Mouse (Mus musculus) hindbrain, embryonic 11.5 days (tissue): ENCODE results near the gene Zfp983. TPM values are rescaled to one million over a fixed set of nuclear protein-coding genes. Genes with fewer than 3 reads are reported as not detected.

Experiments
- polyA plus RNA-seq: library from polyadenylated mRNA; unstranded; fragments of >200 nt; fragmentation: Nextera tagmentation; extraction: Ambion mirVana; gene quantifications from 2 replicates; pipeline ENCODE4 v1.2.1, GENCODE M21; 2014

Gene Zfp983
- polyA plus RNA-seq, 1 experiment from 2014 or later = 9.9 TPM

Other genes with a start within 250 kb of the Zfp983 start
- gene Zfp54, start 227.4 kb upstream of the Zfp983 start, polyA plus RNA-seq = 2.9 and 3.8 TPM in 2 replicates
- gene Zfp51, start 200.2 kb upstream of the Zfp983 start, polyA plus RNA-seq = 16.4 and 17.0 TPM in 2 replicates
- gene Zfp53, start 161.6 kb upstream of the Zfp983 start, polyA plus RNA-seq = 8.6 and 10.5 TPM in 2 replicates
- 2.1 and 2.9 TPM in 2 replicates for gene Zfp52, start 115.1 kb upstream of the Zfp983 start, polyA plus RNA-seq
- gene Zfp948, start 83.6 kb upstream of the Zfp983 start, polyA plus RNA-seq = 19.0 and 21.1 TPM in 2 replicates
- 13.5 TPM in 2 replicates for gene Gm10226, start 41.2 kb downstream of the Zfp983 start, polyA plus RNA-seq
- gene Zfp760, start 57.1 kb downstream of the Zfp983 start, polyA plus RNA-seq = 24.1 and 24.7 TPM in 2 replicates
- 8.8 and 10.4 TPM in 2 replicates for gene Zfp229, start 80.2 kb downstream of the Zfp983 start, polyA plus RNA-seq
- 6.9 and 8.1 TPM in 2 replicates for gene Zfp820, start 195.1 kb downstream of the Zfp983 start, polyA plus RNA-seq